Mouse (Mus musculus): Measurements from ENCODE around the gene Gm19402. TPM values are rescaled to one million over a fixed set of nuclear protein-coding genes. Genes with fewer than 3 reads are reported as not detected.

The Gm19402 gene
- polyA plus RNA-seq, 1 experiment from 2014 or later: not detected

DNA sequence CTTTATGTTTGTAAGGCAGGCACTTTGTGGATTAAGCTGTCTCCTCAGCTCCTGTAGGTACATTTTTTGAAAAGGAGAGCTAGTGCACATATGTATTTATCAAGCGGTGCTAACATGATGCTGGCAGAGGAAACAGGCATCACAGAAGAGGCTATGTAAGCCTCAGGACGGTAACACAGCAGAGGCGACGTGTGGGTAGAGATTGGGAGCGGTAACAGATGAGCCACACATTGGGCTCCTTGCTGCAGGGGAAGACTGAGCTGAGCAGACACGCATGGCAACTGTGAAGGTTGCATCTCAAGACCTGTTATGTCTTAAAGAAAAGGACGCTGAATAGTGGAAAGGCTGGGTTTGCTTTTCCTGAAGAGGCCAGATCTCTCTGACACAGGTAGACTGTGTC is 7.6 kb downstream of the Gm19402 start:
- peaks cover 4% of the 10 kb centered on the region; the same call in 1 of the 2 replicates for H3K4me1 ChIP-seq (ENCODE audit: control insufficient read depth, insufficient read depth, low read length)
- no peak overlapping the region for H3K4me3 ChIP-seq (ENCODE audit: low read depth, low read length)
- H3K36me3 ChIP-seq (ENCODE audit: control insufficient read depth, insufficient read depth, low read length): no peaks in the 10 kb centered on the region
- ATAC-seq (ENCODE audit: low read depth) (no peak), DNase-seq (ENCODE audit: low spot score) (no peak)
- WGBS: 67% methylated on average over 7 of the region's 7 CpGs
- no peak overlapping the region for H3K4me2 ChIP-seq (ENCODE audit: low read depth, low read length)
- H3K9me3 ChIP-seq (ENCODE audit: control insufficient read depth, low read length): no peaks in the 10 kb centered on the region
- H3K9ac ChIP-seq (ENCODE audit: low read depth, low read length): no peak overlapping the region
- H3K27me3 ChIP-seq (replicated peaks; ENCODE audit: control insufficient read depth, insufficient read depth, low read length): peaks cover 41% of the 10 kb centered on the region
- no peak overlapping the region for H3K27ac ChIP-seq (replicated peaks; ENCODE audit: low read depth, low read length)

DNA sequence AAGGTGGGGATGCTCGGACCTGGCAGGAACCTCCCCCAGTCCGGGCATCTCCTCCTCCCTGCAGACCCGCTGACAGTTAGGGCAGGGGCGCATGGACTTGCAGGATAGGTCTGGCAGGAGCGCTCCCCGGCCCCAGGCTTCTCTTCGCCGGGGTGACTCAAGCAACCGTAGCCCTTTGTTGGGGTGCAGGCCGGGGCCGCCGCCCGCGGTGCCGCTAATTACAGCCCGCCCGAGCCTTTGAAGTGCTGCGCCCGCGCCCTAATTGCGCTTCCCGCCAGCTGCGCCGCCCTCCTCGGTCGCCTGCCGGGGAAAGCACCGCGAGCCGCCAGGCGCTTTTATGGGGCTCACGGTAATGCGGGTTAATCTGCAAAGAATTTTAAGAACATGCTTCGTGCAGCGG is 13.0 kb downstream of the Gm19402 start:
- ATAC-seq (ENCODE audit: low read depth): peak; percentile 53; the same call in 1 of the 2 replicates
- H3K27ac ChIP-seq (replicated peaks; ENCODE audit: low read depth, low read length): no peak overlapping the region
- peak overlapping the region; percentile 67 for H3K4me2 ChIP-seq (ENCODE audit: low read depth, low read length)
- peaks cover 11% of the 10 kb centered on the region for H3K4me1 ChIP-seq (ENCODE audit: control insufficient read depth, insufficient read depth, low read length)
- peak overlapping the region; percentile 36 for H3K4me3 ChIP-seq (ENCODE audit: low read depth, low read length)
- H3K36me3 ChIP-seq (ENCODE audit: control insufficient read depth, insufficient read depth, low read length): no peaks in the 10 kb centered on the region
- peak overlapping the region; percentile 32; the same call in 1 of the 2 replicates for H3K9ac ChIP-seq (ENCODE audit: low read depth, low read length)
- H3K27me3 ChIP-seq (replicated peaks; ENCODE audit: control insufficient read depth, insufficient read depth, low read length): peaks cover 25% of the 10 kb centered on the region
- peak; percentile 51 for DNase-seq (ENCODE audit: low spot score)
- no peaks in the 10 kb centered on the region for H3K9me3 ChIP-seq (ENCODE audit: control insufficient read depth, low read length)
- 0% methylated on average over 22 of the region's 35 CpGs for WGBS

DNA sequence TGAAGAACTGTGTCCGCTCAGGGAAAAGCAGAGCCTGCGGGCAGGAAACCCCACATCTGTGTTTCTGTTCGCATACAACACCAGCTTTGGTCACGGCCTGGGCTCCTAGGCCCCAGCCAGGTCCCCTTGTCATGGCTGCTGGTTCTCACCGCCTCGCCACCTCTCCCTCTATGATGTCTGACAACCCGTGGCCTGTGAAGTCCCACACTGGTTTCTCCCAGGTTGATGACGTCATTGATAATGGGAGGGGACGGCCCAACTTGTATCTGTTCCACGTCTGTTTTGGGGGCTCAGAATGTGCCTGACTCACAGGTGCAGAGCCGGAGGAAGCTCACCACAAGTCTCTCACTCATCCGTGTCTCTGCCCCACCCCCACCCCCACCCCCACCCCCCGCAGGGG is 16.8 kb downstream of the Gm19402 start:
- Histone ChIP-seq H3K9me3 (ENCODE audit: control insufficient read depth, low read length) (no peaks in the 10 kb centered on the region), H3K27me3 (replicated peaks; ENCODE audit: control insufficient read depth, insufficient read depth, low read length) (peaks cover 21% of the 10 kb centered on the region), H3K36me3 (ENCODE audit: control insufficient read depth, insufficient read depth, low read length) (no peaks in the 10 kb centered on the region), H3K9ac (ENCODE audit: low read depth, low read length) (no peak overlapping the region), H3K4me3 (ENCODE audit: low read depth, low read length) (no peak overlapping the region), H3K4me1 (ENCODE audit: control insufficient read depth, insufficient read depth, low read length) (peaks cover 11% of the 10 kb centered on the region), H3K27ac (replicated peaks; ENCODE audit: low read depth, low read length) (no peak overlapping the region), H3K4me2 (ENCODE audit: low read depth, low read length) (no peak overlapping the region)
- 45% methylated on average over 13 of the region's 13 CpGs for WGBS
- ATAC-seq (ENCODE audit: low read depth): no peak
- DNase-seq (ENCODE audit: low spot score): no peak

DNA sequence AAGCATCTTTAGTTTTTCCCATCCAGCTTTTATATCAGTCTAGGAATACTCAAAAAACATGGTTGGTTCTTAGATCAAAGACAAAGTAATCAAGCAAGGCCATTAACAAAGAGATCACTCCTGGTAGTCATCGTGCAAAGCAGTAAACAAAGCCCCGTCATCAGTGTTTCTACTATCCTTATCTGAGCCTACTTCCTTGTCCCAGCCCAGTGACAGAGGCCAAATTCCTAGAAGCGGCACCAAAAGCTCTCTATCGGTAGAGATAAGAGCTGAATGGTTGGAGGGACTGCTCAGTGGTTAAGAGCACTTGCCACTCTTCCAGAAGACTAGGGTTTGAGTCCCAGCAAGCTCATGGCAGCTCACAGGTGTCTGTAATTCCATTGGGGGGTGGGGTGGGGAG is 19.0 kb downstream of the Gm19402 start:
- no peaks in the 10 kb centered on the region for H3K4me1 ChIP-seq (ENCODE audit: control insufficient read depth, insufficient read depth, low read length)
- no peaks in the 10 kb centered on the region for H3K36me3 ChIP-seq (ENCODE audit: control insufficient read depth, insufficient read depth, low read length)
- H3K4me3 ChIP-seq (ENCODE audit: low read depth, low read length): no peak overlapping the region
- ATAC-seq (ENCODE audit: low read depth) (no peak), DNase-seq (ENCODE audit: low spot score) (no peak)
- no peak overlapping the region for H3K9ac ChIP-seq (ENCODE audit: low read depth, low read length)
- no peaks in the 10 kb centered on the region for H3K9me3 ChIP-seq (ENCODE audit: control insufficient read depth, low read length)
- H3K4me2 ChIP-seq (ENCODE audit: low read depth, low read length): no peak overlapping the region
- 76% methylated on average over 4 of the region's 4 CpGs for WGBS
- H3K27me3 ChIP-seq (replicated peaks; ENCODE audit: control insufficient read depth, insufficient read depth, low read length): peaks cover 4% of the 10 kb centered on the region; the same call in 1 of the 2 replicates
- H3K27ac ChIP-seq (replicated peaks; ENCODE audit: low read depth, low read length): no peak overlapping the region

DNA sequence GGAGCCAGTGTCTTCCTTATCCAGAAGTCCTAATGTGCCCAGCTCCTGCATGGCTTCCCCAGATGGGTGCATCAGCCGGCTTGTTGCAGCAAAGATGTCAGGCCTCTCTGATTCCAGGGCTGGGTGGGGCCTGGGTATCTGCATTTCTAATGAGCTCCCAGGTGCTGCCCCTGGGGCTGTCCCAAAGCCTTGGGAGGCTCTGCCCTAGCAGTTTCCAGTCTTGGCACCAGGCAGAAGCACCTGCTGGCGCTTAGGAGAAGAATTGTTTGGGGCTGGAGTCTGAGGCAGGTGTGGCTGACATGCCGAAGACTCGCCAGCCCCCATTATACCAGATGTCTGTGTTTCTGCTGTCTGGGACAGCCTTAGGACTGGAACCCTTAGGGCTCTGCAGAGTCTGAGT is 19.8 kb downstream of the Gm19402 start:
- ATAC-seq (ENCODE audit: low read depth) (no peak), DNase-seq (ENCODE audit: low spot score) (no peak)
- H3K9ac ChIP-seq (ENCODE audit: low read depth, low read length): no peak overlapping the region

DNA sequence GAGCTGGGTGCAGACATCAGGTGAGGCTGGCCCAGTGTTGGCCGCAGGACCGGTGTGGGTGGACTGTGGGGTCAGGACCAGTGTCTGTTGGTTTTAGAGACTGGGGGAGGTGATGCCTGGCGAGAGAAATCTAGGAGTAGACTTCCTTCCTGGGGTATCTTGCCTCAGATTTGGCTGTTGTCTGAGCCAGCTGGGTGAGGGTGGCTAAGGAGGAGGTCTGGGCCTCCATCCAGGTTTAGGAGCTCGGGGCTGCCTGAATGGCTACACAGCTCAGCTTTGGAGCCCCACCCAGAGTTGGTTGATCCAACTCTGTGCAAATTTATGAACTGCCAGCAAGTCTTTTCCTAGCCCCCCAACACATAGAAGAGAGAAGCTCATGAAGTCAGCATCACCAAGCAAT is 23.2 kb downstream of the Gm19402 start:
- no peaks in the 10 kb centered on the region for H3K9me3 ChIP-seq (ENCODE audit: control insufficient read depth, low read length)
- WGBS: 73% methylated on average over 4 of the region's 4 CpGs
- no peak overlapping the region for H3K27ac ChIP-seq (replicated peaks; ENCODE audit: low read depth, low read length)
- ATAC-seq (ENCODE audit: low read depth) (no peak), DNase-seq (ENCODE audit: low spot score) (no peak)
- H3K4me1 ChIP-seq (ENCODE audit: control insufficient read depth, insufficient read depth, low read length): no peaks in the 10 kb centered on the region
- H3K4me3 ChIP-seq (ENCODE audit: low read depth, low read length): no peak overlapping the region
- no peak overlapping the region for H3K4me2 ChIP-seq (ENCODE audit: low read depth, low read length)
- H3K27me3 ChIP-seq (replicated peaks; ENCODE audit: control insufficient read depth, insufficient read depth, low read length): 0 out of 2 replicates have a peak, but pooled peaks cover 4% of the 10 kb centered on the region
- no peaks in the 10 kb centered on the region for H3K36me3 ChIP-seq (ENCODE audit: control insufficient read depth, insufficient read depth, low read length)
- H3K9ac ChIP-seq (ENCODE audit: low read depth, low read length): no peak overlapping the region

More for the DNA sequence above, 19.8 kb downstream of the Gm19402 start:
- Histone ChIP-seq H3K4me2 (ENCODE audit: low read depth, low read length) (no peak overlapping the region), H3K4me3 (ENCODE audit: low read depth, low read length) (no peak overlapping the region), H3K9me3 (ENCODE audit: control insufficient read depth, low read length) (no peaks in the 10 kb centered on the region), H3K36me3 (ENCODE audit: control insufficient read depth, insufficient read depth, low read length) (no peaks in the 10 kb centered on the region), H3K27me3 (replicated peaks; ENCODE audit: control insufficient read depth, insufficient read depth, low read length) (peaks cover 4% of the 10 kb centered on the region; the same call in 1 of the 2 replicates), H3K4me1 (ENCODE audit: control insufficient read depth, insufficient read depth, low read length) (no peaks in the 10 kb centered on the region), H3K27ac (replicated peaks; ENCODE audit: low read depth, low read length) (no peak overlapping the region)
- 60% methylated on average over 4 of the region's 4 CpGs for WGBS

DNA sequence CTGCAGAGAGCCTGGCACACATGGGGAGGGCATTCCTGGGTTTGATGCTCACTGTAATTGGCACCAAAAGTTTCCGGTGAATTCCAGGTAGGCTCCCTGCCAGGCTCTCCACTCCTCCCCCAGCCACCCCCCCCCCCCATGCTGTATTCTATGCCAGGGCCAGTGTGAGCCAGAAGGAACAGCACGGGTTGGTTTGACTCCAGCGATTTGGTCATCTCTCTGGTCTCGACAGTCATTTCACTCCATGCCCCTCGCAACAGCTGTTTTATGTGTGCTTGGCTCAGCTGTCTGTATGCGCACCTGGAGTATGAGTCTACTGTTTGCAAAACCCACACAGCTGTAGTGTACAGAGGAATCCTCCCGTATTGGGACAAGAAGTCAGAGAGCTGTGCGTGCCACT is 24.2 kb downstream of the Gm19402 start:
- Histone ChIP-seq H3K4me1 (ENCODE audit: control insufficient read depth, insufficient read depth, low read length) (no peaks in the 10 kb centered on the region), H3K4me2 (ENCODE audit: low read depth, low read length) (no peak overlapping the region), H3K27me3 (replicated peaks; ENCODE audit: control insufficient read depth, insufficient read depth, low read length) (0 out of 2 replicates have a peak, but pooled peaks cover 4% of the 10 kb centered on the region), H3K9ac (ENCODE audit: low read depth, low read length) (no peak overlapping the region), H3K36me3 (ENCODE audit: control insufficient read depth, insufficient read depth, low read length) (no peaks in the 10 kb centered on the region), H3K27ac (replicated peaks; ENCODE audit: low read depth, low read length) (no peak overlapping the region), H3K9me3 (ENCODE audit: control insufficient read depth, low read length) (no peaks in the 10 kb centered on the region), H3K4me3 (ENCODE audit: low read depth, low read length) (no peak overlapping the region)
- DNase-seq (ENCODE audit: low spot score): no peak
- no peak; the same call in 1 of the 2 replicates for ATAC-seq (ENCODE audit: low read depth)
- WGBS: 62% methylated on average over 8 of the region's 8 CpGs

DNA sequence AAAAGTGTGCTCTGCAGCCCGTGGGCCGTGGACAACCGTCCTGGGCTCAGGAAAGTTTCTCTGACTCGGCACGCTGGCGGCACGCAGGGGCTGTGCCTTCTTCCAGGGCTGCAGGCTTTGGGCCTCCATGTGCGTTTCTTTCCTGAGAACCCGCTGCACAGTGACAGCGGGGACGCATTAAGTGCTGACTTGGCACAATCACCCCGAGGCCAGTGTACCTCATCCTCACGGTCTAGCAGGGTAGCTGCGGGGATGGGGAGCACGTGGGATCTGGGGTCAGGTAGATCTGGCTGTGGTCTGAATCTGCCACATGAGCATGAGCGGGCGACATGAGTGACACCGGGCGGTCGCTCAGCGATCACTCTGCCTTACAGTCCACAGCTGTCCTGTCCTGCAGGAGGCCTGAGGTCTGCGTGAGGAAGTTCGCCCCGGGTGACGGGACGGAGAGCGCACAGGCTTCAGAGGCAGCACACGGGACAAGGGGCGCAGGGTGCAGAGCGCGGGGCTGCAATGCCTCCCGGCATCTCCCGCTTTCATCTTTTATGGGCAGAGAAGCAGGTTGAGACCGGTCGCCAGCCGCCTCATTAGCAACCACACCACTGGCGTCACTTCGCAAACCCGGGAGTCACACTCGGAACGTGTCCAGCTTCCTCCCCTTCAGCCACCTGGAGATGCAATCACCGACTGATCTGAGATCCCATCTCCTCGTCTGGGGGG is 26.4 kb downstream of the Gm19402 start:
- Histone ChIP-seq H3K4me3 (ENCODE audit: low read depth, low read length) (no peak overlapping the region), H3K4me1 (ENCODE audit: control insufficient read depth, insufficient read depth, low read length) (no peaks in the 10 kb centered on the region), H3K9ac (ENCODE audit: low read depth, low read length) (no peak overlapping the region), H3K27ac (replicated peaks; ENCODE audit: low read depth, low read length) (no peak overlapping the region), H3K9me3 (ENCODE audit: control insufficient read depth, low read length) (no peaks in the 10 kb centered on the region), H3K27me3 (replicated peaks; ENCODE audit: control insufficient read depth, insufficient read depth, low read length) (0 out of 2 replicates have a peak, but pooled peaks cover 4% of the 10 kb centered on the region), H3K4me2 (ENCODE audit: low read depth, low read length) (no peak overlapping the region), H3K36me3 (ENCODE audit: control insufficient read depth, insufficient read depth, low read length) (no peaks in the 10 kb centered on the region)
- no peak for ATAC-seq (ENCODE audit: low read depth)
- 48% methylated on average over 43 of the region's 43 CpGs for WGBS
- no peak for DNase-seq (ENCODE audit: low spot score)

Measured in embryonic facial prominence, embryonic 14.5 days (tissue).